Mouse (Mus musculus) thymus, adult 2 months (tissue): ENCODE measurements around the gene Tle1.

ENCODE experiments used
- CTCF ChIP-seq: fragments of 200-500 bp; IDR thresholded peaks from 2 replicates; pipeline ENCODE4 v1.5.1; 2012; ENCODE audit warnings: mild to moderate bottlenecking, control low read depth, low read length, moderate library complexity, borderline replicate concordance; ENCODE audit not compliant: control insufficient read depth, poor library complexity, insufficient read depth; ENCODE audit errors: extremely low read depth
- POLR2A ChIP-seq: fragments of 200-500 bp; IDR thresholded peaks from 2 replicates; pipeline ENCODE4 v1.6.1; 2012; ENCODE audit warnings: mild to moderate bottlenecking, low read length, control low read depth, moderate library complexity; ENCODE audit not compliant: control insufficient read depth, poor library complexity, insufficient read depth; ENCODE audit errors: extremely low read depth

- TF ChIP-seq POLR2A (no peak), CTCF (no peak)
Measured at GRCm38 (mm10) chr4:72105702-72106101, 95.0 kb downstream of the Tle1 start.
